Mouse (Mus musculus) urinary bladder, postnatal 25 days (tissue): ENCODE measurements around the gene Brd7.

ENCODE experiments used
- DNase-seq: peaks from one replicate; pipeline ENCODE4 v3.0.0; 2022; ENCODE audit warnings: low spot score

Brd7 gene

DNA sequence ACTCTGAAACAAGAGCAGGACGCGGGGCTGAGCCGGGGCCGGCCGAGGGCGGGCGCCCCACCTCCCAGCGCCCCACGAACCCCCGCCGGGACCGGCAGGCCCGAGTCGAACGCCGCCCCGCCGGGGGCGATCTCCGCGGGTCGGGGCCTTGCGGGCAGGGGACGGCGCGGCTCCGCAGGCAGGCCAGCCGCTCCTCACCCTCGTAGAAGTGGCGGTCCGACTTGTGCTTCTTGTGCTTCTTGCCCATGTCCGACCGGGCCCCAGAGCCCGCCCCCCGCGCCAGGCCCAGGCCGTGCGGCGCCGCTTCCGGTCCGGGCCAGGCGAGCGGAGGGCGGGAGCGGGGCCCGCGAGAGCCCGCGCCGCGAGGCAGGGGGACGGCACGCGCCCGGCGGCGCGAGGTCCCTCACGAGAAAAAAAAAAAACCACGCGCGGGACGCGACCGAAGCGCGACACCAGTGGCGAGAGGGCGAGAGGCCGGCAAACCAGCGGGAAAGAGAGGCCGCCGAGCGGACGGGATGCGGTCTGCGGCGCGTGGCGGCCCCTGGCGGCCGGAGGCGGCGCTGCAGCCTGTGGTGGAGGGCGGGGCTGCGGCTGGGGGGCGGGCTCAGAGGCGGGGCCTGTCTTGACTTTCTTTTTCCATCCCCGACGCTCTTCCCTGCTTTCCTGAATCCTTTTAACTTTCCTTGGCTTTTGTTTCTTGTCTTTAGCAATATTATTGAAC, at the start of gene Brd7:
Gene Brd7, minus strand, starts transcription at position 487 of the 721 bp plus-strand sequence.
- DNase-seq, result peak; percentile 87

DNA sequence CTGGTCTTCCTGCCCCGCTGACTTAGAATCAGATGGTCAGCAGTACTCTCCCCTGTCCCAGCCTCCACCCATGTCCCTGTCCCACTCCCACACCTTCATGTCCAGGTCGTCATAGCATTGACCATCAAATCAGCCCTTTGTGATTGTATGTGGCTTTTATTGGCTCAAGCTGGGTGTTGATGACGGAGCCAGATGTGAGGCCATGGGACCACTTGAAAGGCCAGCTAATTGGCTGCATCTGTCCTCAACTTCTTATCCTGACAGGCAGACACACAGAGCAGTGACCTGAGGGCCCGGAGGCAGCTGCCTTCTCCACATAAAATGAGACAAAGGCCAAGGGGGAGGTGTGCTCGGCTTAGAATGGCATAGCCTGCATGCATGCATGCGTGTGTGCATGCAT, 49.5 kb upstream of the Brd7 start:
- no peak for DNase-seq

GRCm38 (mm10) chr8:88409401-88409940, 47.5 kb upstream of the Brd7 start:
- DNase-seq, result no peak

- no peak for DNase-seq
These were observed 45.7 kb upstream of the Brd7 start for GRCm38 (mm10) chr8:88407716-88408115.

DNA sequence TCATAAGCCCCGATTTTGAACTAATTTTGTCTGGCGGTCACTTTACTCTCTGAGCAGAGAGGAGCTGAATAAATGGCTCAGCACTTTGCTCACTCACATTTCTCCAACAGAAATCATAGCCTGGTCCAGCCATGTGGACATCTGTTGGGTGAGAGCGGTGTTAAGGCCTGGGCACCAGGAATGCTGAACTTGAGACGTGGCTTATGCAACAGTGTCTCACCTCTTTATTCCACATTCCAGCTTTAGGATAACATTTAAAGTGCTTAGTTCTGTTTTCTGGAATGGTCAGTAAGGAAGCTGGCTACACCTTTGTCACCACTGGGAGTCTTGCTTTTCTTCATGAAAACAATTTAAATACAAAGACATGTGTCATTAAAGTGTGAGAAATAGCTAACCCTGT, 36.1 kb upstream of the Brd7 start:
- no peak for DNase-seq

DNA sequence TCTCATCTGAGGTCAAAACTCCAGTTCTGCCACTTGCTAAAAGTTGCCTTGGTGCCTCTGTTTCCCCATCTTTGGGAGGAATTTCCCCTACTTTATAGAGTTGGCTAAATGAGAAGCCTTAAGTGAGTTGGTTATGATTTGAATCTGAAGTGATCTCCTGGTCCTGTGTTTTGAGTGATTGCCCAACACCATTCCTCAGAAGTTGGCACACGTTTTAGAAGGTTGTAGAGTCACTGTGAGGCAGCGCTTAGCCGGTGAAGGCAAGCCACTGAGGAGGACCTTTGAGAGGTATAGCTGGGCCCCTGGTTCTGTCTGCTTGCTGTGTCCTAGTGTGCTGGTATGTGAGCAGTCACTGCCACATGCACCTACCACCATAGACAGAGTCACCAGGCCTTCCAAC, 31.3 kb upstream of the Brd7 start:
- DNase-seq, result no peak

GRCm38 (mm10) chr8:88390749-88391148, 28.8 kb upstream of the Brd7 start:
- DNase-seq, result no peak

- no peak for DNase-seq
These were observed 26.8 kb upstream of the Brd7 start for GRCm38 (mm10) chr8:88388691-88389239.

DNA sequence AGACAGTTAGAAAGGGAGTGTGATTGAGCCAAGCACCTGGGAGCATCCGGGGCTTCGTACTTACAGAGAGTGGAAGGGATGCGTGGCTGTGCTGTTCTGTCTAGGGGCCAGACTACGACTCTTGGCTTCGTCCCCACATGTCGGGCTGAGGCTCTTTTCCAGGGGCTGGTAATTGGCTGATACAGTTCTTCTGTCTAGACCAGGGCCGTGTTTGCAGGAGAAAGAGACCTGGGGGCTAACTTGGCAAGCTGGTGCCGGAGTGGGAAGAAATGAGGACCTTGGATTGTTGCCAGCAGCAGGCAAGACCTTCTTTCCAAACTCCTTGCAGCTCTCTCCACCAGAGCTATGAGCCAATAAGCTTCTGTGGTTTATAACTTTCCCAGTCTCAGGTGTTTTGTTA, 25.9 kb upstream of the Brd7 start:
- no peak for DNase-seq

DNA sequence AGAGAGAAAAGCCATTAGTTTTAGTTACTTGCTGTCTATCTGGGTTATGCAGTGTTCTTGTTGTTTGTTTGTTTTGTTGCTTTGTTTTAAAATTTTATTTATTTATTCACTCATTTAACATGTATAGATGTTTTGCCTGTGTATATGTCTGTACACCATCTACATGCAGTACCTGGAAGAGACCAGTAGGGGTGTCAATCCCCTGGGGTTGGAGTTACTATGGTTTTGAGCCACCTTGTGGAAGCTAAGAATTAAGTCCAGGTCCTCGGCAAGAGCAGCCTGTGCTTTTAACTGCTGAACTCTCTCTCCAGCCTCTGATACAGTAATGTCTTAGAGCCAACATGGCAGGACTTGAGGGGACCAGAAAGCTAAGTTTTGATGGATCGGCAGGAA, 21.2 kb upstream of the Brd7 start:
- no peak for DNase-seq

DNA sequence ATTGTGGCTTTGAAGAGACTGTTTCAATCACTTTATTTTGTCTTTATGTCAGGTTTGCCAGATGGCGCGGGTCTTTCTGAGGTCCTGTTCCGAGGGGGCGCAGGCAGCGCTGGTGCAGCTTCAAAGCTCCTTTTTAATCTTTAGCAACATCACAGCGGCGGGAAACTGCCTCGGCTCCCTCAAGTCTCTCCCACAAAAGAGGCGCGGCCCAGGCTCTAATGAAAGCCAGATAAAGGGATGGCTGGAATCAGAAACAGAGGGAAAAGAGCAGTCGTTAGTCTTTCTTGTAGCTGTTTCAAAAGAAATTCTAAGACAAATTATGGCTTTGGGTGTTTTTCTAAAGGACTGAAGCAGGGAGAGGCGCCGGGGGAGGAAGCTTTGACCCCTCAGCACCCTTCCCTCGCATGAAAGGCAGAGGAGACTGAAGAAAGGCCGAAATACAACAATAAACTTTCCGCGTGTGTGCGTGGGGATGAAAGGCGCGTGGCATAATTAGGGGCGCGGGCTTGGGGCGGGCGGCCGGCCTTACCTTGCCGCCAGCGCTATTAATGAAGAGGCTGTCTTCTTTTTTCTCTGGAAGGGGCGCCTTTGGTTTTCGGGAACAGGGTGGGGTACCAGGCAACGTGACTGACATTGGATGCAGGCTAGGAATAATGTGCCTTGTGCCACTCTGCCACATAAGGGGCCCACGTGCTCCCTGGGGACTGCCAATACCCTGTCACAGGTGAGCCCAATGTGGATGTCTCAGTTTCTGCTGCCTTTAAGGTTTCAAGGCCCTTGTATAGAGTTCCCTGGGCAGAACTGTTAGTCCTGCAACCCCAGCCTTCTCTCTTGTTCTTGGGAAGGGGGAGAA, 20.5 kb upstream of the Brd7 start:
- no peak for DNase-seq

- DNase-seq, result no peak
These were observed 18.5 kb upstream of the Brd7 start for GRCm38 (mm10) chr8:88380497-88380896.

DNA sequence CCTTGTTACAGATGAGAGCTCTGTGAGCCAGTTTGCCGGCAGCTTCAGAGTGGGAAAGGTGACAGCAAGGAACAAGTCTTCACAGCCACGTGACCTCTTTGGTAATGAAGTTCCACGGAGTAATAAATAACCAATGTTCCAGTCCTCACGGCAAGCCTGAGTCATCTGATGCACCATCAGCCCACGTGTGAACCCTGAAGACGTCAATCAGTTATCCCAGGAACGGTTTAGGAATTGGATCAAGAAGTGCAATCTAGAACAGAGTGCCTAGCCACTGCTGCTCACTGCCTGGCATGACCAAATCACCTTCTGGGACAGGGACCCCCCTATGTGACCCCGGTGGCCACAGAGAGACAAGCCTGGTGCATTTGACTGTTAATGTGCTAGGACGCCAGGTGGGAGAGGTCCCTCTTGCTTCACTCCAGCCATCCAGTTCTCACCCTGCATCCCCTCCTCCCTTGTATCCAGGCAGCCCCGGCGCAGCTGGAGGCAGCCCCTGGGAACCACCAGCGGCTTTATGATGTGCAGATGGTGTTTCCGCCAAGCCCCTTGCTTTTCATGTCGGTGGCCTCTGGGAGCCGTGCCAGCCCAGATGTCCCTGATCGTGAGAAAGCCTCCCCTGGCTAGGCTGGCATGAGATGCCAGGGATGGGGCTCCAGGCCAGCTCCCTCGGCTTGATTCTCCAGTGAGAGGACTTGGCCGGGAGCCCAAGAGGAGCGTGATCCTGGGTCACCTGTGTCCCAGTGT, 15.0 kb upstream of the Brd7 start:
- DNase-seq, result no peak

- DNase-seq, result no peak
These were observed 9.5 kb upstream of the Brd7 start for GRCm38 (mm10) chr8:88371522-88371921.

DNA sequence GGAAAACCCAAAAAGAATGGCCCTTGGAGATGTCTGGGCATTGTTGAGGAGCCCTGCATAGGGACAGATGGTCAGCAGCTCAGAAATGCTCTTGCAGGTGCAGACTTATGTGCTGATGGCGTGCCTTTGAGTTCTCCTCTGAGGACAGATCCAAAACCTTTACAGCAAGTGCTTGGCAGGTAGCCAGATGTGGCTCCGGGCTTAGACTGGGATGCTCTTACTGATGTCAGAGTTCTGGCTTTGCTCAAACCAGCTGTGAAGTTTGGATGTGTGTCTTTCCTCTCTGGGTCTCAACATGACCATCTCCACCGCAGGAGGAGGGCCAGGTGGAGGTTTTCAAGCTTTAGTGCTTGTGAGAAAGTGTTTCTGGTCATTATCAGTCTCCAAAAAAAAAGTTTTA, 7.8 kb upstream of the Brd7 start:
- no peak for DNase-seq

- DNase-seq, result no peak
These were observed 7.2 kb upstream of the Brd7 start for GRCm38 (mm10) chr8:88369221-88369620.

GRCm38 (mm10) chr8:88362446-88363150, 604 bp upstream of the Brd7 start:
- DNase-seq, result no peak

- DNase-seq, result no peak
These were observed 818 bp downstream of the Brd7 start for GRCm38 (mm10) chr8:88361044-88361707.

- DNase-seq, result no peak
These were observed 2.0 kb downstream of the Brd7 start for GRCm38 (mm10) chr8:88359959-88360358.

DNA sequence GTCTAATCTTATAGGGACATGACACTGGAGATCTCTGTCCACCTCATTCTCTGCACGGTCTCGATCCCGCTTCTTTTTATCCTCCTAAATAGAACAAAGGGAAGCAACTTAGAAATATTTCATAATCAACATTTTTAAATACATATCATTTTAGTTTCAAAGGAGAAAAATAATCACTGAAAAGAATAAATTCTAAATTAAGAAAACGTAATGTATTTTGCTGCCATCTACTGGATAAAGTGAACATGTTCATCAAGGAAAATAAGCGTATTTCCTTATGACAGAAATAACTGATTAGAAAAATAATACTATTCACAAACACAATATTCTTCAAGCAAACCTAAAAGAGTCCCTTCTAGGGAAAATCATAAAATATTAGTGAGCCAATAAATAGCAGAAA, 4.0 kb downstream of the Brd7 start:
- DNase-seq, result no peak
